Mouse (Mus musculus): ENCODE results near the gene Gna15. TPM values are rescaled to one million over a fixed set of nuclear protein-coding genes. Genes with fewer than 3 reads are reported as not detected.
A peak's percentile ranks its signal among the peaks of the same experiment; 100 is the strongest.

Gna15 gene
- polyA plus RNA-seq, 1 experiment from 2014 or later = 11.3 TPM

DNA sequence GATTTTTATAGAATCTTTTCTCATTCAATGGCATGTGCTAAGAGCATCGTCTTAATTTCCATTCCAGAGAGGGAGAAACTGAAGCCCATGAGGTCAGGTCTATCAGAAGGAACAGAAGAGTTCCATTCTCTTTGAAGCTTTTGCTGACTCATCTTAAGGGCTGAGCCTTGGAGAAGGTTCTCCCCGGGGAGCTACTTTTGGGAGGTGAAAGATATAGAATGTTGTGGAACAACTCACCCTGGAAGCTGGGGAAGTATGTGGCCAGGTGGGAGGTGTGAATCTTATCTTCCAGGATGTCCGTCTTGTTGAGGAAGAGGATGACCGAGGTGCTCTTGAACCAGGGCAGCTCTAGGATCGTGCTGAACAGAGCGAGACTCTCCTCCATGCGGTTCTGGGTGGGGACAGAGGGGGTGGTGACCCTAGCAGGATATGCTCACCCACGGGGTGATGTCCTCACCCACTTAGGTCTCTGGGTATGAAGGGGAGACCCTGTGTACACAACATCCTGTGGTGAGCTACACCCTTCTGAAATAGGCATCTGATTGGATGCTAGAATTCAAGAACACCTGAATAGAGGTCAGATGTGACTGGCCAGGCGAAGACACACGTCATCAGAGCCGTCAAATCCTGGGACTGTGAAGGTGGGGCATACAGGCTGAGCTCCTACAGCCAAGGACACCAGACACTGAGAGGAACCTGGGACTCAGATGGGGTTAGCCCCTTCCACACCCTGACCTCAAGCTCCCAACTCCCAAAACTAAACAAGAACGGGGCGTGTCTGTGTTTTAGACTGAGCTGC, 16.1 kb downstream of the Gna15 start:
- Histone ChIP-seq H3K27me3 (replicated peaks; ENCODE audit: control insufficient read depth, insufficient read depth, low read length) (no peaks in the 10 kb centered on the region), H3K9me3 (ENCODE audit: control insufficient read depth, low read length) (no peaks in the 10 kb centered on the region), H3K9ac (ENCODE audit: low read depth, low read length) (no peak overlapping the region), H3K36me3 (ENCODE audit: control insufficient read depth, insufficient read depth, low read length) (no peaks in the 10 kb centered on the region), H3K4me2 (no peak overlapping the region), H3K4me1 (replicated peaks; ENCODE audit: control insufficient read depth, insufficient read depth, low read length) (no peaks in the 10 kb centered on the region; the same call in 1 of the 2 replicates), H3K4me3 (ENCODE audit: low read depth, low read length) (no peak overlapping the region), H3K27ac (ENCODE audit: low read depth, low read length) (no peak overlapping the region)
- no peak for ATAC-seq (replicated peaks; ENCODE audit: low FRiP score)
- DNase-seq (ENCODE audit: low spot score) = no peak
- 70% methylated on average over 13 of the region's 13 CpGs for WGBS

DNA sequence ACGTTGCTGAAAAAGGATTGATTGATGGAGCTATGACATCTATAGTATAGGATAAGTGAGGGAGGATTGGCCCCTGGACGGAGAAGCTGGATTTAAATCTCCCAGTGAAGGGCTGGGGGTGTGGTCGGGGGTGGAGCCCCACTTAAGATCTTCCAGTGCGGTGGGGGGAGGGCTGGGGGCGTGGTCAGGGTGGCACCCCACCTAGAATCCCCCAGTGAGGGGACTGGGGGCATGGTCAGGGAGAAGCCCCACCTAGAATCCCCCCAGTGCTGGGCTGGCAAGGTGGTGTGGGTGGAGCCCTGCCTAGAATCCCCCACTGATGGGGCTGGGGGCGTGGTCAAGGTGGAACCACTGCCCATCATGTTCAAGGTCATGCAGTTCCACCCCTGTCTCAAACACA, 16.9 kb downstream of the Gna15 start:
- WGBS = 38% methylated on average over 6 of the region's 6 CpGs
- H3K9ac ChIP-seq (ENCODE audit: low read depth, low read length) = no peak overlapping the region
- no peaks in the 10 kb centered on the region for H3K36me3 ChIP-seq (ENCODE audit: control insufficient read depth, insufficient read depth, low read length)
- peaks cover 3% of the 10 kb centered on the region; the same call in 1 of the 2 replicates for H3K4me1 ChIP-seq (replicated peaks; ENCODE audit: control insufficient read depth, insufficient read depth, low read length)
- no peaks in the 10 kb centered on the region for H3K27me3 ChIP-seq (replicated peaks; ENCODE audit: control insufficient read depth, insufficient read depth, low read length)
- H3K9me3 ChIP-seq (ENCODE audit: control insufficient read depth, low read length) = no peaks in the 10 kb centered on the region
- ATAC-seq (replicated peaks; ENCODE audit: low FRiP score) (no peak), DNase-seq (ENCODE audit: low spot score) (no peak)
- H3K4me3 ChIP-seq (ENCODE audit: low read depth, low read length) = no peak overlapping the region
- no peak overlapping the region for H3K4me2 ChIP-seq
- H3K27ac ChIP-seq (ENCODE audit: low read depth, low read length) = no peak overlapping the region

DNA sequence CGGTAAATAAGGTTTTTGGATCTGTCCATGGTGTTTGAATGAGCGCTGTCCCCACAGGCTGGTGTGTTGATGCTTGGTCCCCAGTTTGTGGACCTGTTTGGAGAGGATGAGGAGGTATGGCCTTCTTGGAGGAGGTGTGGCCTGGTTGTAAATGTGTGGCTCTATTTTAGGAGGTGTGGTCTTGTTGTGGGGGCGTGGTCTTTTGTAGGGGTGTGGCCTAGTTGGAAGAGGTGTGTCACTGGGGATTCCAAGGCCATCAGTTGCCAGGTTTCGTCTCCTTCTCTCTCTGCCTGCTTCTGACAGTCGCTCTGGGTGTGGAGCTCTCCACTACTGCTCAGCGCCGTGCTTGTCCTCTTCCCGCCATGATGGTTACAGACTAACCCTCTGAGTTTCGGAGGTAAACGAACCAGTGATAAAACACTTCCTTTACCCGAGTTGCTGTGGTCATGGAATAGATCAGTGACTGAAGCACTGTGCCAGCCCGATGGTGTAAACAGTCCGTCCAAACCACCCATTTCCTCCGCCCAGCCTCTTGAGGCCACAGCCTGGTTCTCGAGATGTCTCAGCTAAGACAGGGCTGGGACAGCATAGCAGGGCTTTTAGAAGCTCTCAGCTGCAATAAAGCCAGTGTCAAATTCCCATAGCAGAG, 18.9 kb downstream of the Gna15 start:
- H3K4me2 ChIP-seq = no peak overlapping the region
- H3K27ac ChIP-seq (ENCODE audit: low read depth, low read length) = no peak overlapping the region
- WGBS = 79% methylated on average over 15 of the region's 15 CpGs
- H3K4me3 ChIP-seq (ENCODE audit: low read depth, low read length) = no peak overlapping the region
- DNase-seq (ENCODE audit: low spot score) (no peak), ATAC-seq (replicated peaks; ENCODE audit: low FRiP score) (no peak)
- H3K4me1 ChIP-seq (replicated peaks; ENCODE audit: control insufficient read depth, insufficient read depth, low read length) = peaks cover 3% of the 10 kb centered on the region; the same call in 1 of the 2 replicates
- H3K9ac ChIP-seq (ENCODE audit: low read depth, low read length) = no peak overlapping the region
- no peaks in the 10 kb centered on the region for H3K27me3 ChIP-seq (replicated peaks; ENCODE audit: control insufficient read depth, insufficient read depth, low read length)
- no peaks in the 10 kb centered on the region for H3K9me3 ChIP-seq (ENCODE audit: control insufficient read depth, low read length)
- no peaks in the 10 kb centered on the region for H3K36me3 ChIP-seq (ENCODE audit: control insufficient read depth, insufficient read depth, low read length)

DNA sequence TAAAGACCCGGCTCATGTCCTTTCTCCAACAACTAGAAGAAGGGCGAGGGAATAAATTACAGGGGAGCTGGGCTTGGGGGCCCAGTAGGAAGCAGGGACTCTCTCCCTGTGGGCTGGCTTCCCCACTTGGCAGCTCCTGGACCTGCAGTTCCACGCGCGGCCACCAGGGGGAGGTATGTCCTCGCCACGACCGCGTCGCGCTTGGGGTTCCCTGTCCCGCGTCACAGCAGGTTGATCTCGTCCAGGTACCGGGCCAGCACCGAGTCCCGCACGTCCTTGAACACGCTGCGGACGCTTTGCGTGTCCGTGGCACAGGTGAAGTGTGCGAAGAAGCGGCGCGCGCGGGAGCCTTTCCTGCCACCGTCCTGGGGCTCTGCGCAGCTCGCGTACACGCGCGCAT, 21.4 kb downstream of the Gna15 start:
- Histone ChIP-seq H3K36me3 (ENCODE audit: control insufficient read depth, insufficient read depth, low read length) (no peaks in the 10 kb centered on the region), H3K4me3 (ENCODE audit: low read depth, low read length) (peak overlapping the region; percentile 44), H3K9ac (ENCODE audit: low read depth, low read length) (peak overlapping the region; percentile 59), H3K27me3 (replicated peaks; ENCODE audit: control insufficient read depth, insufficient read depth, low read length) (no peaks in the 10 kb centered on the region), H3K9me3 (ENCODE audit: control insufficient read depth, low read length) (no peaks in the 10 kb centered on the region), H3K4me2 (peak overlapping the region; percentile 79), H3K27ac (ENCODE audit: low read depth, low read length) (no peak overlapping the region), H3K4me1 (replicated peaks; ENCODE audit: control insufficient read depth, insufficient read depth, low read length) (peaks cover 22% of the 10 kb centered on the region)
- peak; percentile 92 for DNase-seq (ENCODE audit: low spot score)
- WGBS = 11% methylated on average over 36 of the region's 36 CpGs
- peak; percentile 39; the same call in 1 of the 2 replicates for ATAC-seq (replicated peaks; ENCODE audit: low FRiP score)

DNA sequence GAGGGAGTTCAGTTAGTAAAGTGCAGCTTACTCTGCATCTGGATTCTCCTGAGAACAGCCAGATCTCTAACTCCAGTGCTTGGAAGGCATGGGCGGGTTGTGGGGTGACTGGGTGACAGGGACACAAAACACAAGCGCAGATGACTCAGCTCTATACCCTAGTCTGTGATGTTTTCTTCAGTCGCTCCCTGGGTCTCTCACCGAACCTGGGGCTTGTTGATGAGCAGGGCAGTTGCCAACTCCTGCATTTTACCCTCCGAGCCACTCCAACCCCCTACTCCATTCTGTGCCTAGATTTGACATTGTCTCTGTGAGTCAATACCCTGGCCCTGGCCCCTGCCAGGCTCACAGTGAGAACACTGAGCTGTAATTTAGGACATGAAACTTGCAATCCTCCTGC, 22.2 kb downstream of the Gna15 start:
- no peak for ATAC-seq (replicated peaks; ENCODE audit: low FRiP score)
- Histone ChIP-seq H3K4me3 (ENCODE audit: low read depth, low read length) (no peak overlapping the region), H3K4me1 (replicated peaks; ENCODE audit: control insufficient read depth, insufficient read depth, low read length) (peaks cover 30% of the 10 kb centered on the region), H3K9me3 (ENCODE audit: control insufficient read depth, low read length) (no peaks in the 10 kb centered on the region), H3K36me3 (ENCODE audit: control insufficient read depth, insufficient read depth, low read length) (no peaks in the 10 kb centered on the region), H3K9ac (ENCODE audit: low read depth, low read length) (no peak overlapping the region), H3K27me3 (replicated peaks; ENCODE audit: control insufficient read depth, insufficient read depth, low read length) (no peaks in the 10 kb centered on the region), H3K4me2 (no peak overlapping the region), H3K27ac (ENCODE audit: low read depth, low read length) (no peak overlapping the region)
- 80% methylated on average over 5 of the region's 5 CpGs for WGBS
- DNase-seq (ENCODE audit: low spot score) = no peak

DNA sequence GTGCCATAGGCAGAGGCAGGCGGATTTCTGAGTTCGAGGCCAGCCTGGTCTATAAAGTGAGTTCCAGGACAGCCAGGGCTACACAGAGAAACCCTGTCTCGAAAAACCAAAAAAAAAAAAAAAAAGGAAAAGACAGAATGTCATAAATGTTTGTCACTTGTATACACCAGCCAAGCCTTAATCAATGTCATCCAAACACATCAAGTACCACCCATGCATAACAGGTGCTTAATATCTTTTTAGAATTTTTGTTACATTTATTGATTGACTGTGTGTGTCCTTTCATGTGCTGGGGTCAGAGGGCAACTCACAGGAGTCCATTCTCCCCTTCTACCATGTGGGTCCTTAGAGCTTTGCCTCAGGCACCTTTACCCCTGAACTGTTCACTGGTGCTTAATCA, 24.0 kb downstream of the Gna15 start, which contains the start of gene S1pr4:
S1pr4 (minus strand) TSS at position 101 of the 400 bp plus-strand sequence.
- Histone ChIP-seq H3K4me1 (replicated peaks; ENCODE audit: control insufficient read depth, insufficient read depth, low read length) (peaks cover 36% of the 10 kb centered on the region), H3K9me3 (ENCODE audit: control insufficient read depth, low read length) (no peaks in the 10 kb centered on the region), H3K36me3 (ENCODE audit: control insufficient read depth, insufficient read depth, low read length) (no peaks in the 10 kb centered on the region), H3K4me2 (peak within 1 kb of the TSS; percentile 78), H3K27ac (ENCODE audit: low read depth, low read length) (peak within 1 kb of the TSS; percentile 62; the same call in 1 of the 2 replicates), H3K9ac (ENCODE audit: low read depth, low read length) (peak within 1 kb of the TSS; percentile 42), H3K27me3 (replicated peaks; ENCODE audit: control insufficient read depth, insufficient read depth, low read length) (no peaks in the 10 kb centered on the region), H3K4me3 (ENCODE audit: low read depth, low read length) (peak within 1 kb of the TSS; percentile 92)
- DNase-seq (ENCODE audit: low spot score) (no peak), ATAC-seq (replicated peaks; ENCODE audit: low FRiP score) (no peak)
- 80% methylated on average over 3 of the region's 3 CpGs for WGBS

DNA sequence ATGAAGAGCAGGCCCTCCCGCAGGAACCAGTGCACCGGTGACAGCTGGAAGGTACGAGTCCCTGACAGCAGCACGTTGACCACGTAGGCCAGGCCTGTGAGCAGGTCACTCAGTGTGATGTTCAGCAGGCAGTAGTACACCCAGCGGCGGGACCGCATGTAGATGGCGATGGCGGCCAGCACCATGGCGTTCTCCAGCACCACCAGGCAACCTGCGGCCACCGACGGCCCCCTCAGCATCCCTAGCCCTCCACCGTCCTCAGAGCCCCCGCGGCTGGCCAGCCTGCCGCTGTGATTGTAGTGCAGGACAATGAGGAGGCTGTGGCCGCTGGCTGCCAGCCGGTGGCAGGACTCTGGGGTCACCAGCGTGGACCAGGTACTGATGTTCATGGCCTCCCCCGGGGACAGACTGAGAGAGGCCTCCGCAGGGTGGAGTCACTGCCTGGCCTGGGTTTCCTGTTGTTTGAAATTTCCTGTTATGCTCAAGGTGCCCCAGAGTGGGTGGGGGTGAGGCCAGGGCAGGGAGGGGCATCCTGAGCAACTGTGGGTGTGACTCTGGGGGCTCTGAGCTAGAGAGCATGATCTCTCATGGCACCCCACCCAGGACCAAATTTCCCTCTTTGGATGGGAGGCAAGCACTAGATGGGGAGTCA, 24.6 kb downstream of the Gna15 start:
- H3K4me2 ChIP-seq = peak overlapping the region; percentile 78
- no peaks in the 10 kb centered on the region for H3K9me3 ChIP-seq (ENCODE audit: control insufficient read depth, low read length)
- H3K36me3 ChIP-seq (ENCODE audit: control insufficient read depth, insufficient read depth, low read length) = no peaks in the 10 kb centered on the region
- H3K27ac ChIP-seq (ENCODE audit: low read depth, low read length) = peak overlapping the region; percentile 62; the same call in 1 of the 2 replicates
- H3K4me1 ChIP-seq (replicated peaks; ENCODE audit: control insufficient read depth, insufficient read depth, low read length) = peaks cover 42% of the 10 kb centered on the region
- ATAC-seq (replicated peaks; ENCODE audit: low FRiP score) (no peak), DNase-seq (ENCODE audit: low spot score) (no peak)
- WGBS = 66% methylated on average over 23 of the region's 23 CpGs
- H3K27me3 ChIP-seq (replicated peaks; ENCODE audit: control insufficient read depth, insufficient read depth, low read length) = no peaks in the 10 kb centered on the region
- H3K4me3 ChIP-seq (ENCODE audit: low read depth, low read length) = peak overlapping the region; percentile 92
- peak overlapping the region; percentile 42 for H3K9ac ChIP-seq (ENCODE audit: low read depth, low read length)

DNA sequence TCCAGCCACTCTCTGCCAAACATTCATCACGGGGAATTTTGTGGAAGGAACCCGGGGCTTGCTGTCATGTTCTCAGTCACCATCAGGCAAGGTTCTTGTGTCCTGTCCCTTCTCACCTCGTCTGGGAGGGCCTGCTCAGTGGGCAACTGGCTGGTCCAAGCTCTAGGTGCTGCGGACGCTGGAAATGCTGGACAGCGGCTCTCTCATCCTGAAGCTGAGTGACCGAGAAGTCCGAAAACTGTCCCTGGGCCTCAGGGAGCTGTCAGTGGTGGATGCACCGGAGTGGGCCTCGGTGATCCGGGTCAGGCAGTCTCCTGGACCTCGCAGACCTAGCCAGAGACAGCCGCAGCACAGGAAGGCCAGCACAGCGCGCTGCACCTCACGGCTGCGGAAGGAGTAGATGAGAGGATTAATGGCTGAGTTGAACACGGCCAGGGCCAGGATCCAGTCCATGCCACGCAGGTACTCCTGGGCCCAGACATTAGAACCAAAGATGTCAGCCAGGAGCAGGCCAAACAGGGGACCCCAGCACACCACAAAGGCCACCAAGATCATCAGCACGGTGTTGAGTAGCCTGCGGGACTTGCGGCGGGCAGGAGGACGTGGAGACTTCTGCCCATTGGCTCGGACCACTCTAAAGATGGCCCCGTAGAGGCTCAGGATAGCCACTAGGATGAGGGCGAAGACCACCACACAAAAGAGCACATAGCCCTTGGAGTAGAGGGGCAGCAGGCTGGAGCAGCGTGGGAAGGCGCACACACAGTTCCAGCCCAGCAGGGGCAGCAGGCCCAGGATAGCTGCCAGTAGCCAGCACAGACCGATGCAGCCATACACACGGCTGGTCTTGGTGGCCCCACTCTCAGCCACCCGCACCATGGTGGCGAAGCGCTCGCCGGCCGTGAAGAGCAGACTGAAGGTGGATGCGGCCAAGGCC, 25.4 kb downstream of the Gna15 start:
- Histone ChIP-seq H3K9me3 (ENCODE audit: control insufficient read depth, low read length) (no peaks in the 10 kb centered on the region), H3K4me2 (peak overlapping the region; percentile 78), H3K4me1 (replicated peaks; ENCODE audit: control insufficient read depth, insufficient read depth, low read length) (peaks cover 47% of the 10 kb centered on the region), H3K9ac (ENCODE audit: low read depth, low read length) (peak overlapping the region; percentile 64), H3K27ac (ENCODE audit: low read depth, low read length) (peak overlapping the region; percentile 62; the same call in 1 of the 2 replicates), H3K36me3 (ENCODE audit: control insufficient read depth, insufficient read depth, low read length) (0 out of 2 replicates have a peak, but pooled peaks cover 2% of the 10 kb centered on the region), H3K27me3 (replicated peaks; ENCODE audit: control insufficient read depth, insufficient read depth, low read length) (no peaks in the 10 kb centered on the region), H3K4me3 (ENCODE audit: low read depth, low read length) (peak overlapping the region; percentile 92)
- WGBS = 80% methylated on average over 38 of the region's 38 CpGs
- ATAC-seq (replicated peaks; ENCODE audit: low FRiP score) (no peak), DNase-seq (ENCODE audit: low spot score) (no peak)
